Mouse (Mus musculus): ENCODE measurements at regions not wholly inside any gene's neighbourhood (a gene's known extent, or its start where the extent isn't known, plus 50 kb on each side); places are given as distances from the start of the nearest gene placed in this dataset.
"Not testable (repeated sequence)": the region's sequence is repeated elsewhere in the genome, so short reads cannot be mapped to it uniquely, and the experiment has no call there.

DNA sequence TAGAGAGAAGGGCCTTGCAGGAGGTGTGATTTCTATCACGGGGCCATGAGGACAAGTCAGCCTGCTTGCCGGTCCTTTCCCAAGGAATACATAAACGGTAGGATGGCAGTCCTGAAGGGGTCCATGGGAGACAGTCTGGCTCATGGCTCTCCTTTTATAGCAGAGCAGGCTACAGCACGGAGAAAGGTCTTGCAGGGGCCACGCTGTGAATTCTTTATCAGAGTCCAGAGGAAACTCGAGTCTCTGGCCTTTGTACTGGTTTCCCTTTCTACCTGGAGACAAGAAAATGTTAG lies 1984.0 kb downstream of the 4930444P10Rik start:
- no peak for DNase-seq (ENCODE audit: low spot score in 2 of 2)
- intact Hi-C loops (cut with DNase I), result no loop called here

DNA sequence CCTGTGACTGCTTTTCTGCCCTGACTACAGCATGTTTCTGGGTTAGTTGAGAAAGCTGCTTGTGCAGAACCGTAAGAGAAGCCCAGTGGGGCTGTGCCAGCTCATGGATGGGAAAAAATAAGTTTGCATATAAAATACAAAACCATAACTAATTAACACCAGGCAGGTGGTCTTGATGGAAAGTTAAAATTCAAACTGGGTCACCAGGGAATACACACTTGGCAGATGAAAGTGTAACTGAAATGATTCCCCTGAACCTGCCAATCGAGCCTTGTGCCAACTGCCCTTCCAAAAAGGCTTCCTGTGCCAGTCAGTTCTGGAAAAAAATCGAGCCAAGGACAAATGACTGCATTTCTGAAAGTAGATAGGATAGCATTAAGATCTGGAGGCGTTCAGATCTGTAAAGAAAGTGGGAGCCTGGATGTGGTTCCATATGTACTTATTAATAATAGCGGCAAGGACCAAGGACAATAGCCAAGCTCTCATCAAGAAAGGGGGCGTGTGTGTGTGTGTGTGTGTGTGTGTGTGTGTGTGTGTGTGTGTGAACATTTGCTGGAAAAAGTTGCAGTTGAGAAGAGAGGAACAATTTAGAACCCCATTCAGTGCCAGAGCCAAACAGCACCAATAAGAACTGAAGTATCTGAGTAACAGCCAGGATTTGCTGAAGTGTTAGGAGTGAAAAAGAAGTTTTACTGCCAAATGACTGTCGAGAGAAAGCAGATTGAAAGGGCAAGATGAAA lies 1984.5 kb downstream of the 4930444P10Rik start:
- intact Hi-C loops (cut with DNase I), result no loop called here
- peak in 1 of 2 experiments; percentile 27 for DNase-seq (ENCODE audit: low spot score in 2 of 2)

DNA sequence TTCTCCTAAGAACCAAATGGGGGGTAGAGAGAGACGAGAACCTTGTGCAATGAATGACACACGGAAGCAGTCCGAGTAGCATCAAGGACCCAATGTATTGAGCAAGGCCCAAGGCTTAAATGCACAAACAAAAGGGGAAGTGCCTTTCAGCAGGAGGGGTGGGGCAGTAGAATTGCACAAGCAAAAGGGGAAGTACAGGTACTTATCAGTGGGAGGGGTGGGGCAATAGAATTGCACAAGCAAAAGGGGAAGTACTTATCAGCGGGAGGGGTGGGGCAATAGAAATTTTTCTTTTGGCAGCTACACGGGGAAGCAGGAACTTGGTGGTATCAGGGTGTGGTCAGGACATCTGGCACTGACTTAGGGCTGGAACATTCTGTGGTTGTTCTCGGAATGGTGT lies 1987.6 kb downstream of the 4930444P10Rik start:
- DNase-seq (ENCODE audit: low spot score in 2 of 2); intact Hi-C loops (cut with DNase I): not testable (repeated sequence)

DNA sequence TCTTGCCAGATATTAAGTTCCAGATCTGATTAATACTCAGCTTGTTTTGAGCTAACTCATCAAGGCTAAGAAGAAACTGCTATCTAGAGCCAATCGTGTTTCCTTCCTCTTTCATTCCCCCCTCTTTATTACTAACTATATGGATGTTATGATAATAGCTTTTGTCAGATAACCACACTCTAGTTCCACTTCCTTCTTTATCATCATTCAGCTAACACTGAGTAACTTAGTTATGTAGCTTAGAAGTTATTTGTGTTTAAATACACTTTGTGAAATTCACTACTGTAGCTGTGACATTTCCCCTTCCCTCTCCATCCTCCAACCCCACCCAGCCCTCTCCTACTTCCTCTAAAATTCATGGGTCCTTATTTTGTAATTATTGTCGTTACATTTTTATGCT lies 1988.6 kb downstream of the 4930444P10Rik start:
- no peak for DNase-seq (ENCODE audit: low spot score in 2 of 2)
- intact Hi-C loops (cut with DNase I), result no loop called here

DNA sequence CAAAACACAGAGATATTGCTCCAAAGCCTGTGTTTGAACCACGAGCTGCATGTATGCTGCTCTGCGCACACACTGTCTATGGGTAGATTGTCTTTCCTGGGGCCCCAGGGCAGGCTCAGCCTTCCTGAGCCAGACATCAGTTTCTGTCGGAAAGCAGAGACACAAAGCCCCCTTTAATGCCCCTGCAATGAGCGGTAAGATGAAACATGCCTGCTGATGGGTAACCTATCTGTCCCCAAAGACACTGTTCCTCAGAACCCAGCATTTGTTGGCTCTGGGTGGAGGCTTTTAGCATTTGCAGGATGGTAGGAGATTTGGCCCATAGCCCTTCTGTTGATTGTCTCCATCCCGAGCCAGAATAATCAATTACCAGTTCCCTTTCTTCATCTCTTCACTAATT lies 1994.1 kb downstream of the 4930444P10Rik start:
- intact Hi-C loops (cut with DNase I), result no loop called here
- no peak for DNase-seq (ENCODE audit: low spot score in 2 of 2)

DNA sequence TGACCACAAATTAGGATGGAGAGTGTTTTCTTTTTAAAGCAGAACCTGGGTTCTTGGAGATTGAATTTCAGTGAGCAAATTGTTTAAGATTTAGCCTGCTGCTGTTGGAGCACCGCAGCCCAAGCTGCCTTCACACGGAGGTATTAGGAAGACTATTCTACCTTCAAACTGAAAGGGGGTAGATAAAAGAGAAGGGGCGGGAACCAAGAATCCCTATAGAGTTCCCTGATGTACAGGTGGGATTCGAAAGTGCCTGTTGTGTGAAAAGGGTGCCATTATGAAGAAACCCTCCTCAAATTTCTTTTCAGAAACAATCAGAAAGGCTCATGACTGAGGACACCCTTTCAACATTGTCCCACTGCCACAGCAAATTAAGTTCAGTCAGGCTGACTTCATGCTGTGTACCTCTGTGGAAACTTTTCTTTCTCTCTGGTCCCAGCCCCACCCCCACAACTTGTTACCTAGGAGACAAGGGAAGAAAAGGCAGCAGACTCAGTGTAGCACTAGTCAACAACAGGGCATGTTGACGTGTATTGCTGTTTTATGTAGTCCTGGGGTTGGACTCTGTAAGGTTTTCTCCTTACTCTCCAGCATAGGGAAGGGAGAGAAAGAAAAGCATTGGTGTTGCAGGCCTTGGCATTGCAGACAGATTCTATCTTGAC lies 1995.4 kb downstream of the 4930444P10Rik start:
- intact Hi-C loops (cut with DNase I), result no loop called here

DNA sequence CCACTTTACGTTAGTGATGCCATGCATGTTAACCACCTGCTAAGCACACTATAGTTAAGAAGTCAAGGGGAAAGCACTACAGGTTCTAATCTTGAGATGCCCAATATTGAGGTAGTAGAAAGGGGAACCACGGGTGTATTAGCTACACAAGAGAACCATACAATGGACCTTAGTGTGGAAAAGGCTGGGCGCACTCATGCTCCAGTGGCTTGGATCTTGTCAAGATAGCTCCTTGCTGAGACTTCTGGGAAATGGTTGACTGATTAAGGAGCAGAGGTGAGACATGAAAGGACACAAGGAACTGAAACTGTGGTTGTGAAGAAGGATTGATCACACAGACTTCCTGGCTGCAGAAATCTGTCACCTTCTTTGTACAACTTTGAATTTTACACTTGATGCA lies 2028.3 kb downstream of the 4930444P10Rik start:
- intact Hi-C loops (cut with DNase I), result no loop called here
- DNase-seq (ENCODE audit: low spot score in 2 of 2), result no peak

More for the DNA sequence above, 1995.4 kb downstream of the 4930444P10Rik start:
- DNase-seq (ENCODE audit: low spot score in 2 of 2), result no peak

DNA sequence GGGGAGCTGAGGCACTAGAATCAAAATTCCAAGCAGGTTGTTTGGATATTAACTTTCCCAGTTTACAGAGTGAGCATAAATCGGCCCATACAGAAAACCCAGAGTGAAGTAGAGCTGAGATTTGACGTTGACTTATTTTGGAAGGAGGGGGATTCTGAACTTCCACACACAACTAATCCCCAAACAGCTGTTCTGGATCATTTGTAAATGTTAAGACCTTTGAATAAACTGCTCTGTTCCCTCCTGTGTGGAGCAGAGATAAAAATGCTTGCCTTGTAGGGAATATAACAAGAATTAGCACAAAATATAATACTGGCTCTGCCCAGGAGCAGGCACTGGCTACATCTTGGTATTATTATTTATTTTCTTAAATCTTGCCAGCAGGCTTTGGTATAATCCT lies 2057.0 kb downstream of the 4930444P10Rik start:
- DNase-seq (ENCODE audit: low spot score in 2 of 2), result no peak
- intact Hi-C loops (cut with DNase I), result no loop called here

DNA sequence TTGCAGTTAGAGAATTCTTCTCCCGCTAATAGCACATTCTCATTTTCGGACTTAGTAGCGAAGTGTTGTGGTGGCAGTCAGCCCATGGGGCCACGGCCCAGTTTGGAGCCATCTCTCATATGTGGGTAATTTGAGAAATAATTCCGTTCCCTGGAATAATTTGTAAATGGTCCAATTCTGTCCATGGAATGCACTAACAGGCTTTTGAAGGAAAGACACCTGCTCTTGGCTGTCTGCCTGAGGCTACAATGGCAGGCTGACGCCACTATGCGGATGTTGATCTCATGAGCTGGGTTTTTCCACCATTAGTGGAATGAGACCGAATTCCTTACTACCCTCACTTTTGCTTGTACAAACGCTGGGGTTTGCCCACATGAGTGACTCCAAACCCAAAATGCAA lies 2081.6 kb downstream of the 4930444P10Rik start:
- no peak for DNase-seq (ENCODE audit: low spot score in 2 of 2)
- intact Hi-C loops (cut with DNase I), result no loop called here

DNA sequence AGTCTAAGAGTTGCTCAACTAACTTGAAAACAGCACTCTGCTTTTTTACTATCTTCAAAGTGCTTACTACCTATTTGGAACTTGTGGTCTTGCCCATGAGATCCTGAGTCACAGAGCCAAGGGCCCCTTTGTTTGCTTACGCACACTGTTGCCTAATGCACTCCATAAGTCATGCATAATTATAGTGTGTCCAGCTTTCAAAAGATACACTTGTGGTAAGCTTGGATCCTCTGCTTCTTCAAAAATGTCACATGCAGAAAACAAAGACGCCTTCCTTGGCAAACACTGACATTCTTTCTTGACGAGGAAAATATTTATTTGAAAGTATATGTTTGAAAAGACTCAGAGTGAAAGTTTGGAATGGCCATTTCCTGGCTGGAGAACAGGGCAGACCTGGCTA lies 2082.3 kb downstream of the 4930444P10Rik start:
- DNase-seq (ENCODE audit: low spot score in 2 of 2), result no peak
- intact Hi-C loops (cut with DNase I), result no loop called here

DNA sequence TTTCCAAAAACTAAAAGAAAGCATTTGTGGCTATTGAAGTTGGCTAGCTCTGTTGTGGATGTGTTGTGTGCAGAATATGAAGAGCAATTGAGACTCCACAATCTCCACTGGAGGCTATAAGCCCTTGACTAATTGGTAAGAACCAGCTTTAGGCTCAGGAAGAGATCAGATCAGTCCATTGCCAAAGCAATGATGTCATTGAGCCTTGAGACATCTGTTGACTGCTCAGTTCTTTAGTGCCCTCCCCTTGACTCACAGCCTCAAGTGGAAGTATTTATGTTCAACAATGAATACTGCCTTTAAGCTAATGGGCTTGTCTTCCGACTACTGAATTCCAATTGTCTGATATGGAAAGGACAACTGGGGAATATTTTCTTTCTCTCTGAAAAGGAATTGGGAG lies 2090.6 kb downstream of the 4930444P10Rik start:
- DNase-seq (ENCODE audit: low spot score in 2 of 2), result no peak
- intact Hi-C loops (cut with DNase I), result no loop called here

DNA sequence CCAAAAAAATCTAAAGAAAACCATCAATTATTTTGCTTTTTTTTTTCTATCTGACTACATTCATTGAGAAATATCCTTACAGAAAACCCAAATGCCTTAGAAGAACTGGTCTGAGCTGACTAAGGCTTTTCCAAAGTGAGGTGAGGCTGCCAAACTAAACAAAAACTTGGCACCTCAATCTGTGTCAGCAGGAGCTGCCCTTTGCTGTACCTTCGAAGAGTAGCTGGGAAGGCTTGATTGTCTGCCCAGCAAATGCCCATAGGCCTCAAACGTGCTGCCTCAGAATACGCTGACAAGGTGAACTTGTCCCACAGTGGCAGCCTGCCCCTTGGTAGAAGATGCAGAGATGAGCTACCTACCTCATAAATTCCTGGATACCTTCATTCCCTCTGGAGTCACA lies 2091.7 kb downstream of the 4930444P10Rik start:
- no peak for DNase-seq (ENCODE audit: low spot score in 2 of 2)
- intact Hi-C loops (cut with DNase I), result no loop called here

DNA sequence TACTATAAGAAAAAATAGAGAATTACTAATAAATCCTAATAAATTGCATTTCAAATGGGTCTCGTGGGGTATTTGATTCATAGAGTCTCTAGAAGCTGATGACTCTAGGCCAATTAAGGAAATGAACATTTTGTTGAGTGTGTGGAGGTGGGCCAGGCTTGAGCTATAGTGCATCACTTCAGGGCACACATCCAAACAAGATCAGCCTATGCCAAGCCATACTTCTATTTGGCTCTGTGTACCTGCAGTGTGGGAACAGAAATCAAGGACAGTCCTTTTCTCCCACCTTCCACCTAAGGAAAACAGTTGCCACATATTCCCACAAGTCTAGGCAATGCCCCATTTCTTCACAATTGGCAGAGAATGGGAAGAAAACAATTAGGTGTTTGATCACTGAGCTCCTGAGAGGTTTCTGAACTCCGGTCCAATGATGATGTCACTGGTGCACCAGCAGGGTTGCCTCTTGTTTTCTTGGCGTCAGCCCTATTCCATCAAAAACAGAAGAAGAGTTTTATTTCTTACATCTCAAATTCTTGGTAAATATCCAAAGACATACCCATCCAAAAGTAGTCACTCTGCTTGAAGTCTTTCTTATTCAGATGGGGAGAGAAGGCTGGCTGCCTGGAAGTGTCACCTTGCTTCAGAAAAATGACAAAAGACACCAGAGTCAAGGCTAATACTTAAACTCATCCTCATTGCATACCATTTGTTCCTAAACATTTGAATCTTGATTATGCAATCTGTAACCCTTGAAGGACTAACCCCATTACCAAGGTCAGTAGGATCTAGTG lies 2092.3 kb downstream of the 4930444P10Rik start:
- no peak for DNase-seq (ENCODE audit: low spot score in 2 of 2)
- intact Hi-C loops (cut with DNase I), result no loop called here

DNA sequence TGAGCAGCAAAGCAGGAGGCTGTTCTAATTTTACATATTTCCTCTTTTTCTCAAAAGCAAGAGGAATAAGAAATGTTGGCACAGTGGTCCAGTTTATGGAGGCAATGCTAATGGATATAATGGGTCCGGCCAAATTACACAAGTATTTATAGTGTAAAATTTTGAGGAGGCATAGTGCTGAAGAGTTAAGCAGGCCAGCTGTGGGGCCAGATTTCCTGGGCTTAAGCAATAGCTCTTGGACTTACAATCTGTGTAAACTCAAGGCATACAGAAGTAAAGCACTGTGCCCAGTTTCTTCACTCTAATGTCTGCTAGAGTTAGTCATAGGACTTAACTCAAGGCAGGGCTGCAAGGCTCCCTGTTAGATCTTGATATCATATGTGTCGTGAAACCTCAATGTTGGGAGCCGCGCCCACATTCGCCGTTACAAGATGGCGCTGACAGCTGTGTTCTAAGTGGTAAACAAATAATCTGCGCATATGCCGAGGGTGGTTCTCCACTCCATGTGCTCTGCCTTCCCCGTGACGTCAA lies 2094.9 kb downstream of the 4930444P10Rik start:
- DNase-seq (ENCODE audit: low spot score in 2 of 2), result no peak
- intact Hi-C loops (cut with DNase I), result no loop called here

DNA sequence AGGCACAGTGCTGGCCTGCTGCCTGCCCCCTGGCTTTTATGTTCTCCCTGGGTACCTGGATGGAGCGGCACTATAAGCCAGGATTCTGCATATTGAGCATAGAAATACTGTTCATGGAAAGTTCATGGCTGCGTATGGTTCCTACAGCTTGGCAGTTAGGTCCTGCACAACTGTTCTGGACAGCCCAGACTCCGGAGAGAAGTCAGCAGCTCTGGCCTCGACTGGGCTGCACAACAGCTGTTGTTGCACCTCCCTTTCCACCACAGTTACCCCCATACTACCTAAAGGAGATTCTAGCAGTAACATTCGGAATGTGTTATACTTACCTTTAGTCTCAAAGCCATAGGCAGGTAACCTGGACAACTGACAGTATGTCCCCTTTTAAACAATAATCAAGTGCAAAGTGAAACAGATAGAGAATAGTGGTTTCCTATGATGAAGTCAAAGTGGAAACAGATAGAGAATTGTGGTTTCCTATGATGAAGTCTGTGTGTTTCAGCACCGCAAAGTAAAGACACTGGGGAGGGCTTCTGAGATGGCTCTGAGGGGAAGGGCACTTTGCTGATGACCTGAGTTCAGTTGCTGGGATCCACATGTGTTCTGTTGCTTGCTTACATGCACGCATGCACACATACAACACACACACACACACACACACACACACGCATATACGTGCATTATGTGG lies 2099.2 kb downstream of the 4930444P10Rik start:
- intact Hi-C loops (cut with DNase I), result no loop called here

DNA sequence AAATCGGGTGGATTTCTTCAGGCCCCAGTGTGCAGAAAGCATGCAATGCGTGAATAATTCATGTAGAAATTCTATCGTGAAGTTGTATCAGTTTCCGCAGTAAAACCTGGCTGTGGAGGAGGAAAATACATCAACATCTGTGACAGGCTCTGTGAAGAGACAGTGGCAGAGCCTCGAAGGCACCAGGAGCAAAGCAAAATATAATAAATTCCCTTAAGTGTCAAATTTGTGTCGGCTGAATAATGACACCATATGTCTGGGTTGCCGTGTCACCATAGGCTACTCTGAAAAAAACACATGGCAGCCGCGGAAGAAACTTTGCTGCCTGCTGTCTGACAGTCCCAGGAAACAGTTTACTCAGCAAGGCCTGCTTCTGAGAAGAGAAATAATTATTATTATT lies 2100.1 kb downstream of the 4930444P10Rik start:
- intact Hi-C loops (cut with DNase I), result no loop called here
- DNase-seq (ENCODE audit: low spot score in 2 of 2), result no peak

More for the DNA sequence above, 2099.2 kb downstream of the 4930444P10Rik start:
- DNase-seq (ENCODE audit: low spot score in 2 of 2), result no peak

DNA sequence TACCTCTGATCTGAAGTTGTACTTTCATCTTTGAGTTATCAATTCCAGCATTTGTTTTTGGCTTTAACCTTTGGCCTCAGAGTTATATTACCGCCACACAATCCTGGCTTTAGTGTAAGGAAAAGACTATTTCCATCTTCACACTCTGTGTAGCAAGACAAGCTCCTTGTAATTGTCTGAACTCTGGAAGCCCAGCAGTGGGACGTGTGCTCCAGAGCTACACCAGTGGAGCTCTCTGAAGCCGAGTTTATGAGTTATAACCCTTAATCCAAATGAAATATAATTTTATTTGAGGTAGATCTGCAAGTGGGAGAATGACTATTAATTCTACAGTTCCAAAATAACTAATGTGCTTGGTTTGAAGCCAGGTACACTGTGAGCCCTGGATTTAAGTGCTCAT lies 2103.8 kb downstream of the 4930444P10Rik start:
- no peak for DNase-seq (ENCODE audit: low spot score in 2 of 2)
- intact Hi-C loops (cut with DNase I), result no loop called here

DNA sequence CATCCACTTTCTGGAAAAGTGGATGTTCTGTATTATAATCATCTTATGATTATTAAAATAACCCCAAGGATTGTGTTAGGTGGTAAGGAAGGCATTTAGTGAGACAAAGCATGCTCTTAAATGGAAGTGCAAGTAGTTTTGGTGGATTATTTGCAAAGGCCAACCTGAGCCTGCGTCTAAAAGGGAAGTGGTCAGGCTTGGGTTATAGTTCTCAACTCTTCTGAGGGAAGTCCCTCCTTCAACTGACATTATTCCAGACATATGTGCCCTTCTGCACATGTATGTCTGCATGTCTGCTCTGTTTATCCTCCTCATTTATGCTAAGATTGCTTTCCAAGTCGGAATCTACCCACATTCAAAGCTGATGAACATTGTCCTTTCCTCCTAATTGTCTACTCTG lies 2108.3 kb downstream of the 4930444P10Rik start:
- no peak for DNase-seq (ENCODE audit: low spot score in 2 of 2)
- intact Hi-C loops (cut with DNase I), result no loop called here

DNA sequence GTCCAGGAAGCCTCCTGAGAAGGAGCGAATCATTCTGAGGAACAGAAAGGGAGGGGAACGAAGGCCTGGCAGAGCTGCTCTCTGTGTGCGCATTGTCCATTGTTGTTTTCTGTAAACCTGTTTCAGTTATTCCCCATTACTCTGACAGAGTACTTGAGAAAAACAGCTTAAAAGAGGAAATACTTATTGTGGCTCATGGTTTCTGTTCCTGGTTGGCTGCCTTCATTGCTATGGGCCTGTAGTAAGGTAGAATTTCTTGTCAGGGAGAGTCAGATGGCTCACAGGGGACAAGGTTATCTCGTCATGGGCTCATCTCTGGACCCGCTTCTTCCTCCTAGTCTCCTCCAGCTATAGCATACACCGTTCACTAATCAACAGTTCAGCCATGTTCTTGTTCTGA lies 2112.9 kb downstream of the 4930444P10Rik start:
- intact Hi-C loops (cut with DNase I), result no loop called here
- DNase-seq (ENCODE audit: low spot score in 2 of 2), result no peak

DNA sequence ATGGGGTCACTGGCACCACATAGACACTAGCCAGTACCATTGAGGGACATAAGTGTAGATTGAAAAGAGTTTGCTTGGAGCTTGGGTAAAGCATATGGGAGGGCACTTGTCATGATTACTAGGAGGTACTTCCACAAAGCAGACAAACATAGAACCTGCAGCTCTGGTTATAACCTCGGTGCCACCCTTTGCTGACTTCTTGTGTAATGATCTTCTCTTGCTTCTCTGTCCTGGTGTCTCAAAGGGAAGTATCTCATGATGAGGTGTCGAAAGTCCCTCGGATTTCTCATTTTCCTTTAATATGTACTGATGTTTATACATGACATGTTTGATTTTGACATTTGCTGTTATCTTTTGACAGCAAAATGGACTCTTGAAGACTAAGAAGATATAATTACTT lies 2114.5 kb downstream of the 4930444P10Rik start:
- intact Hi-C loops (cut with DNase I), result no loop called here
- no peak for DNase-seq (ENCODE audit: low spot score in 2 of 2)
